Mouse (Mus musculus) retina, adult 2 months (tissue): ENCODE data around the gene Myt1l.

Experiments
- DNase-seq: peaks from one replicate; pipeline ENCODE4 v3.0.0-alpha.2; 2012; ENCODE audit warnings: low read depth, low spot score

Myt1l gene

DNA sequence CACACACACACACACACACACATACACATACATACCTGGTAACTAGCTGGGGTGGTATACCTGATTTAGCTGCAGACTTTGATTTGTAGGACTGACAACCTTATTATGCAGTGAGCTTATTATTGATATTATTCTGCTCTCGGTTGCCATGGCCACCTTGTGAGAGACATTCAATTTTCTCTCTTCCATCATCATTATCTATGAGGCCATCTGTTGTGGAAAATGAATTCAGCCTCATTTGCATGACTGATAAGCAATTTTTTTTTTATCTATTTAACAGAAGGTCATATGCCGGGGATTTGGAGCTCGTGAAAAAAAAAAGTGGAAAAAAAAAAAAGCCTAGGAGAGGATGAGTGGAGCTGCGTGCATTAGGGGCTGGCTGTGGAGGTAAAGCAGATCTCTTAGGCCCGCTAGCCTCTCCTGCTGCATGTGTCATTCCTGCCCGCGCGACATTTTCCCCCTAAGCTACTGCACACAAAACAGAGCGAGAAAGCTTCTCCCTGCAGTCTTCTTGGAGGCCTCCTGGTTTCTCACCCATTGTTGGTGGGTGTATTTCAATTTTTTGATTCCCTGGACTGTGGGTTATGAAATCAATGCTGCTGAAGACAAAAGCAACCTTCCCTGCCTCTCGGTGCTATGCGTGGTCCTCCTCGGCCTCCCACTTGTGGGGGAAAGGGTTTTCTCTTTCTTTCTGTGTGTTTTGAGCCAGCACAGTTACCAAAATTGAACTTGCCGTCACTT lies at the start of gene Myt1l:
Gene Myt1l, plus strand, starts transcription at position 354 of the 741 bp plus-strand sequence.
- no peak for DNase-seq

DNA sequence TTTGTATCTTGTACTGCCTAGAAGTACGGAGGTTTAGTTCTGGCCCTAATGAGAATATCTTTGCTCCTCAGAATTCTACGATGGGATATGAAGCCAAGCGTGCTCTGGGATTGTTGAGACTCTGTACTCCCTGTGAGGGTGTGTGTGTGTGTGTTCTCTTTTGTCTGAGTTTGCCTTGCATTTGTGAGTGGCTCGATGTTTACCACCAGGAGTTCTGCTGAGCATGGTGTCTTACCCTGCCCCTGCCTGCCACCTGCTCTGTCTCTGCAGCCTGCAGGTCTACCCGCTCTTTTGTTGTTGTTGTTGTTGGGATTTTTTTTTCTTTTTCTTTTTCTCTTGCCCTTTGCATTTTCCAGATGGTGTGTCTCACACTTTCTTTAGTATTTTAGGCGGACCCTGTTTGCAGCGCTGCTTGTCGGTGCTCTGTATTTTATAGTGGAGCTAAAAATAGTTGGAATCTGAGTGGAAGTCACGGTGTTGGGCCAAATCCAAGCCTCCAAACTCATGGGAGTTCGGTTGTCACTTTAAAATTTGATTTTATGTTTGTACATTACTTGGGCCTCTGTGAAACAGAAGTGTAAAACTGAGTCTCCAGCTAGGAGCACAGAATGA lies 41.7 kb upstream of the Myt1l start:
- no peak for DNase-seq

DNA sequence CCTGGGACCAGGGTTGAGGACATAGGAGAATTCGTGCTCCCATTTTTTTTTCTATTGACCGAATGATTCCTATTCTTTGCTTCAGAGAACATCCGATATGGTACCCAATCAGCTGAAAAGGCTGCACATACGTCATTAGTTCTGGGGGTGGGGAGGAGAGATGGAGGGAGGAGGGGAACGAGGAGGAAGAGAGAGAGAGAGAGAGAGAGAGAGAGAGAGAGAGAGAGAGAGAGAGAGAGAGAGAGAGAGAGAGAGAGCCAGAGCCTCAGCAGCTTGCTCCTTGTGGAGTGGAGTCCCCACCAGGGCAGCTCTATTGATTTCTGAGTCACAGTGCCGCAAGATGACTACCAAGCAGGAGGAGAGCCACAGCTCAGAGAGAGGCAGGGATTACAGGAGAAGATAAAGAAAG lies 1.9 kb upstream of the Myt1l start:
- DNase-seq: no peak

DNA sequence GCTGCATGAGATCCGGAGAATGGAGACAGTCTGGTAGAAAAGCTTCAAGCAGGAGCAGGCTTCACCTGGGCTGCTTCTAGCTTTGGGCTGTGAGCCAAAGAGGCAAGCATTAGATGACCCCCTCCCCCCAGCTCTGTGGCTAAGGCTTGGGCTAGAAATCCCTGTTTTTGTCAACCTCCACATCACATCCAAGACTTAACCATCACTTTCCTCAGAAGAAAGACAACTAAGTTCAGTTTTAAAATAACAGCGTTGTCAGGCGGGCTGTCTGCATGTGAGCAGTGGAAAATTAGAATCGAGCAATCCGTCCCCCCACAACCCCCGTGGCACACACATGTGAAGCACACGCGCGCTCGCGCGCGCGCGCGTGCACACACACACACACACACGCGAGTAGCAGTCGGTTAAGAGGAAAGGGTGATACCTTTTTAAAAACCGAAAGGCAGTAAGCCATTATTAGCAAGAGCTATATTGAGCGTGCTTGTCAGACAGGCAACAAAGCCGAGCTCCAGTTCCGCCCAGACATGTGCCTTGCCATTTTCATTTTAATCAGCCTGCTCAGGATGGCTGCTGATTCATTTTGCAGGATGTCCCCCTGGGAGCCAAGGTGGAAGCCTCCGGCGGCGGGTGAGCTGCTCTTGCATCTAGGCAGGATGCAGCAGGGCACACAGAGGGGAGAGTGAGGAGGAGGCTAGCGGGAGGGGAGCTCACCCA lies 979 bp upstream of the Myt1l start:
- DNase-seq: no peak

DNA sequence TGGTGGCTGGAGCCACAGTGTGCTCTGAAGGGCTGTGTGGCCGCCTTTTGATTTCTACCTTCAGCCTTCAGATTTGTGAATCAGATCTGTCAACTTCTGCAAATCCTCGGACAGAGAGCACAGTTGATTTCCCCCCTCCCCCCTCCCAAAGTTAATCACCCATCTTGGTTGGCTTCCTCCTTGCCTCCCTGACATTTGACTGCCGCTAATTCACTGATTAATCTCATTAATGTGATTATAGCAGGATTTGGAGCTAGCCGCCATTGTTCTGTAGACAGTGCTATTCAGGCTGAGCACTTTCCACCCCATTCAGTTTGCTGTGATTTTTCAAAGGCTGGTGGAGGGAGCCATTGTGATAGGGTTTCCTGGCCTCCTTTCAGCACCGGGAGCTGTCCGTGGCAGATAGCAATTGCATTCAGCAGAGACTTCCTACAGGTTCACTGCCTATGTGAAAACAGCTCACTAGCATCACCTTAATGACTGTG lies 2.1 kb downstream of the Myt1l start:
- DNase-seq: no peak

DNA sequence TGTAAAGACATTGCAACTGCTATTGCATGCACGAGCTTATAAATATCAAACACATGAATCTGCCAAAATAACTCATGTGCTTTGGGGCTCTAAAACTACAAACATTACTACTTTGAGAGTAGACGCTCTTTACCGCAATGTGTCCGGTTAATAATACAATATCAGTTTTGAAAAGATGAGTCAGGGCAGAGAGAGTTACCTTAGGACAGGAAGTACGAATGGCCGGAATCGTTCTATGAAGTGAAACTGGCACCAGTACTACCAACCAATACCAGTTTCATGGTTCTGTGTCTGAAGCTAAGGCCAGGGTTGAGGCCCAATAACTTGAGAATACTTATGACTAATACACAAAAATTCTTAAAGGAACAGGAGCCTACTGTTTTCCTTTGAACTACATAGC lies 2.6 kb downstream of the Myt1l start:
- no peak for DNase-seq

DNA sequence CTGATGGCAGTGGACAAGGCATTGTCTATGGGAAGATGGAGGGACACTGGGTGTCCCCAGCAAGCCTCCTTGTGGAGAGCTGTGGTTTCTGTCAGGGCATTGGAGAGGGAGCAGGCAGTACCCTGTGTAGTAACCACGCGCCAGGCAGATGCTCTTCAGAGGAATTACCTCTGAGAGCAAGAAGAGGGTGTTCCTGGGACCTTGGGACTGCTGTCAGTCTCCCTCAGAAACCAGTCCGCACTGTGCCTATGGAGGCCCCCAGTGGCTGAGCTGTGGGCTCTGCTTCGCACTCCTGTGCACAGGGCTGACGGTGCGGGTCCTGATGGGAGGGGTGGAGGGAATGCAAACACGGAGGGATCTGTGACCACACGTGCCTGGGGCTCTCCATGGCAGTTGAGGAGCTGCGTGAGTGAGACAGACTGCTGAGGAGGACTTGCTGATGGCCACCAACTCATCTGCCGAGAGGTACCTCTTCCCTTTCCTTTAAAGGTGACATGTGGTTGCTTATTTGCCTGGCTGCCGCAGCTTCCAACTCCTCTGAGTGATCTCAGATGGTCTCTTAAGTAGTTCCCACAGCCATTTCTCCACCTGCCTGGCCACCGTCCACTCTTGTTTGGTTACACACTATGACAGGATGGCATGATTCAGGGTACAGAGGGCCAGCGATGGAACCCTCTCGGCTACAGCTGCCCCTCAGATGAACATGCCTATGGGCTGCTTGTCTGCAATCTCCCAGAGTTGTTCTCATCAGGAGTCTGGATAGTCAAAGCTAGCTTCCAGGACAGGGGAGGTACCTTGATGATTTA lies 5.1 kb downstream of the Myt1l start:
- no peak for DNase-seq

DNA sequence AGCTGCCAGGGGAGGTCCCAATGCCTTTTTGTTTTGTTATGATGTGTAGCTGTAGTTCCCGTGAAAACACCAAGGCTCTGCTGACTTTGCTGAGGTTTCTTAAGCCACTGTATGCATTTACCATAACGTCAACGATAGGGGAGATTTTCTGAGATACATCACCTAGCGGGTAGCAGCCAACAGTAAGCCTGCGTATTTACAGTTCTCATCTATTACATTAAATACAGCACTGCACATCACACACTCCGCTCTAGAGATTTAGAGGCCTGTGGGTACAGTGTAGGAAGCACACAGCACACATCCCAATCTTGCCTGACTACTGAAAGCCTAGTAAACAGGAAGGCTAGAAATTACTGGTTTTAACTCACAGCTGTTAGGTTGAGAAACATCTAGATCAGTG lies 6.1 kb downstream of the Myt1l start:
- DNase-seq: no peak

DNA sequence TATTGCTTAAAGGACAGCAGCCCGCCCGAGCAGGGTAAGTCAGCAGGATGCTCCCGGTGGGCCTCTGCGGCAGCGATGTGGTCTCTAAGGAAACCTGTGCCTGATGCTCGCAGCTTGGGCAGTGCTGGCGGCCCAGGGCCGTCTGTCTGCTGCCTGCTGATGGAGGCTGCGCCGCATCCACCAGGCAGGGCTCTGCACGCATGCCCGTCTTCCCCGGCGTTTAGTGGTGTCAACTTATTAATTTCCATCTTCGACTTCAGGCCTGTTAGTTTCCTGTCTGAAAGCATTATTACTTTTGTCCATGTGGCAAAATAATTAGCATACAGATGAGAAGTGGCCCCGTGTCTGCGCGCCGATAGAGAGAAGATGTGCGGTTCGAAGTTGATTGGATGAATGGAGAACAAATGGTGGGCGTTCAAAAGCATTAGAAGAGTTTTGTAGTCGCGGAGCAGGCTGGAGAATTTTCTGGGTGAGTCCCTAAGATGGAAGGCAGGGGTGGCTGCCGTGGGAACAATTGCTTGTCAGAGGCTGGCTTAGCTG lies 6.6 kb downstream of the Myt1l start:
- no peak for DNase-seq

DNA sequence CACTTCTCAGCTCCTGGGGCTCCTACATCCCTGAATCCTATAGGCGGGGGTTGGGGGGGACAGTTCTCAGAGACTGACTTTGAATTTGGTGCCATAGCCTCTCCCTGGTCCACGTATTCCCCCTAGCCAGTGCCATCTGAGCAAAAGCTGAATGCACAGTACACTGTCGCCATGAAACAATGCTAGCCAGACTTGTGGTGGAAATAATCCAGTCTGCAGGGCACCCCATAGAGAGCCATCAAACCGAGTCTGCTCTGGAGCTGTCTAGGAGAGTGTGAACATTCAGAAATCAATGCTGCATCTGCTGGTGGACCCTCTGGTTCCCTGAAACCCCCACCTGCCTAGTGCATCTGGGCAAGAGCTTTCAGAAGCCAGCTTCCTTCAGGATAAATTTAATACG lies 9.7 kb downstream of the Myt1l start:
- DNase-seq: no peak

DNA sequence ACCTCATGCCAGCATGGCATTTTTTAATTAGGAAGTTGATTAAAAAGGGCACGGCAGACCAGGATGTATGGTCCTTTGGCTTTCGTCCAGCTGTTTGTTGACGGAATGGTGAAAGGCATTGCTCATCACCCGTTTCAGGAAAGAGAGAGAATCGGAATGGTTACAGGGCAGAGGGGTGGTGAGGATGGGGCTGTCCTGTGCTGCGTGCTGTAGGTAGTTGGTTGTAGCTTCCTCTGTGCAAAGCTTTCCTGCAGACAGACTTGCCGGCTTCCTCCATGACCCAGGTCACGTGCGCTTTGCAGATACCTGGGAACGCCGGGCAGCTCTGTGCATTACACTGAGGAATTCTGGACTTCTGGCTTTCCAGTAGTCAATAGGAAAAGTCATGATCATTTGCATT lies 10.3 kb downstream of the Myt1l start:
- no peak for DNase-seq

DNA sequence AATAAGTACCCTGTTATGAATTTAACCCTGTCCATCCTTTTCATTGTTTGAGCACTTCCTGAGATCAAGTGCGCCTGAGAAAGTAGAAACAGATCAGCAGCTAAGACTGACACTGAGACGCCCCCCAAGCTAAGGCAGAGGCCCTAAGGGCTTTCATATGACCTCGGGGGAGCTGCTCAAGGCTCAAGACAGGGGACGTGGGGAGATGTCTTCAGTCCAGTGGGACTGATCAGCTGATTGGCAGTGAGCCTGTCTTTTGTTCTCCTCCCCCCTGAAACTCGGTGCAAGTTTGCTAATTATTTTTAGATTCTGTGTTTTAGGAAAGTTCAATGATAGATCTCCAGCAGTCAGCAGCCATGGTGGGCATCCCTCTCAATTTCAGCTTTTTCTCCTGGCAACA lies 10.9 kb downstream of the Myt1l start:
- DNase-seq: no peak

DNA sequence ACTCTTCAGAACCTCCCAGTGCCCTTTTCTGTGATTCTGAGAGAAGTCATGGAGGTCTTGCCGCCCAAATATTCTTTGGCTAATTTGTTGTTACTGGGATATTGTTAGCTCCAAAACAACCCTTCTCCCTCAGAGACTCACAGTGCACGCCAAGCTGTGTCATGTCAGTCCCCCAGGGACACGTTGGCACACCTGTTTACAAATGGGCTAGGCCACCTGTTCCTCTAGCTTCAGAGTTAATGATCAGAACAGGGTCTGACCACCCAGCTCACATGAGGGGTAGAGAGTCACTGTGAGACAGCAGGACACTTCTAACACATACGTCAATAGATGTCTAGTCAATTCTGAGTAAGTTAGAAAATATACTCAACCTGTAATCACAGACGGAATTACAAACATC lies 12.6 kb downstream of the Myt1l start:
- DNase-seq: no peak

DNA sequence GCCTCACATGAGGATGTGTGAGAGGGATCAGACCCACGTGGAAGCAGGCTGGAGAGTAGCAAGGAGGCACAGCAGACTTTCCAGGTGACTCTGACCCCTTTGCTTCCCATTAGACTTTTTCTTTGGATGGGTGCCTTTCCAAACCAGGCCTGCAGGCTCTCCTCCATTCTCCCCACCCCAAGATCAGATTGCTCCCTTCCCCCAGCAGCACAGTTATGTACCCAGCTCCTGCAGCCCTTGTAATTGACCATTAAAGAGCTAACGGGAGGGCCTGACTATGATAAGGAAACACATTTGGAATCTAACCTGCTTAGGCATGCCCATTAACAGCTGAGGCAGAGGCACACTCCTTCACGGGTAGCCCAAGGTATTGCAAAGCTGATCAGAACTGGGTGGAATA lies 17.9 kb downstream of the Myt1l start:
- DNase-seq: no peak

DNA sequence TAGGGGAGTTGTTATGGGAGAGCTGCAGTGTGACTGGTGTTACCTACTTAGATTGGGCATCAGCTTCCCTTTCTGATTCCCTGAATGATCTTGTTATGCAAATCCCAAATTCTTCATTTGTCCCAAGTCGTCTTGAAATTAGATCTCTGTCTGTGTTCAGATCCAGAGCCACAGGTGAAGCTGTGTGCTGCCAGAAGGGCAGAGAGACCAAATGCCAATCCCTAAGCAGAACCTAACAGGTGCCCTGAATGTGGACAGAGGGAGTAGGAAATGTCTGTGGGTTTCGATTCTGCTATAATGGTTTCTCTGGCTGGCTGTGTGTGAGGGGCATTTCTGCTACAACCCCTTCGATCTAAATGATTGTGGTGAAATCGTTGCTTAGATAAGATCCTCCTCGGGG lies 18.9 kb downstream of the Myt1l start:
- no peak for DNase-seq

DNA sequence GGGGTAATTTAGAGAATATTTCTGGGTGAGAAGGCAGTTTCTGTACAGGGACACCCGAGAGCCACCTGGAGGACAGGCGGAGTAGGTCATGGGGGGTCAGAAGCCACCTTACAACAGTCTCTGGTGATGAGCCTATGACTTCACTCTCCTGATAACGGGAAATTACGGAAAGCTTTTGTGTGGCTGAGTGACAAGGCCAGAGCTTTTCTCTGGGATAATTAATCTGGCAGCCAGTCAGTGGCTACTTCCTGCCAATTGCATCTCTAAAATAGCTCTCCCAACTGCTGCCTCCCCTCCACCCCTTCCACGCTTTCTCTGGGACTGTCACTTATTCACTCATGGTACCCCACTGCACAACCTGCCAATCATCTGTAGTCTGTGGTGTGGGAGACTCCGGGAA lies 19.6 kb downstream of the Myt1l start:
- DNase-seq: no peak

DNA sequence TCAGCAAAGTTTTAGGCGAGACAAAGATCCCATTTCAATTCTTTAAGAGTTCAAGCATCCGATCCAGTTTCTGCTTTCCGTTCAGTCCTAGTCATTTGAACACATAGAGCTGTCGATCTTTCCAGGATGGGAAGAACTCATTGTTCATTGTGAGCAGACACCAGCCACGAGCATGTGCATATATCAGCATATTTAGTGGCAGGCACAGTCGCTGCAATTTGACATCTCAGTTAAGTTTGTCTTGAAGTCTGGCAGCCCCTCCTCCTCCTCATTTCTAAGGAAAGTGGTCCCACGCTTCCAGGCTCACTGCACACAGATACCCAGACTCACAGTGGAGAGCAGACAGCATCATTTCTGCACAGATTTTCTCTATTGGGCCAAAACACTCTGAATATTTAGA lies 25.0 kb downstream of the Myt1l start:
- no peak for DNase-seq

DNA sequence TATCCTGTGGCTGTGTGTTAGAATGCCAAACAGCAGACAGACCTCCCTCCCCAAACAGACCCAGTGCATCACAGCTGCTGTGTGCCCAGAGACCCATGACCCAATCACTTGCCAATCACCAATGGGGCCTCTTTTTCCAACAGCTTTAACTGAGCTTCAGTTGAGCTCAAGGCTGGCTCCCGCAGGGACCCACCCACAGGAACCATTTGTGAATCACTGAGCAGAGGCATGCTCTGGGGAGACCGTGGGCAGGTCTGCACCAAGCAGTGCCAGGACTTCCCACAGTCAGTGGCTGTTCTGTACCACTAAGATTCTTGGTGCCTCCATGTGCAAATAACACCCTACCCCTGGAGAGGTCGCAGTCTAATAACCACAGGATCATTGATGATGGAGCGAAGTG lies 27.5 kb downstream of the Myt1l start:
- no peak for DNase-seq

DNA sequence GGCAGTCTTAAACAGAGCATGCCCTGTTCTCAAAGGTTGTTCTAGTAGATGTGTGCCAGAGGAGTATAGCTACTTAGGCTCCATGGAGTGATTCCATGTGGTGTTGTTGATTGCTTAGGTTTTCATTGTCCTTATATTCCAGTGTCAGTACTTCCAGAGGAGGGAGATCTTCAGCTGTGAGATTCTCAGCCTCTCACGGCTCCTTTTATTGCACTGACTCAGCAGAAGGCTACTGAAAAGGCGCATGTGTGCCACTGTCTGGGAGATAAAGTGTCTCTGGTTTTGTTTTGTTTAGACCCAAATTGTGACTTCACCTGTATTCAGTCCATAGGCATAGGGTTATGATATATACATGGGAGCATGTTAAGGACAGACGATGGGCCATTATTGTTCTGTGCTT lies 28.2 kb downstream of the Myt1l start:
- no peak for DNase-seq

DNA sequence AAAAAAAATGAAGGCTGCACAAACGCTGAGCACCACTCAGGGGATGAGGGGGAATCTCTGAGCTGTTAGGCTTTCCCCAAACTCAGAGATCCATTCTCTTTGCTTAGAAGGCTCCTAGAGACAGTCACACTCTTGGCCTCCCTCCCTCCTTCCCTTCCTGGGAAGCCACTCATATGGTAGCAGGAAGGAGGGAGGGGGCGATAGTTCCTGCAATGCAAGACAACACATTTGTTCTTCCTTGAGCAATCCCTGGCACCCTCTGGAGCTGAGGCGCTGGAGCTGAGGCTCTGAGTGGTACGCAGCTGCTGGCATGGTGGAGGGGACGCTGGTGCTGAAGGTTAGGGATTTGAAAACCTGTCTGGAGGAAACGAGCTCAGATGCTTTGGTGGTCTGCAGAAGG lies 28.7 kb downstream of the Myt1l start:
- DNase-seq: no peak

DNA sequence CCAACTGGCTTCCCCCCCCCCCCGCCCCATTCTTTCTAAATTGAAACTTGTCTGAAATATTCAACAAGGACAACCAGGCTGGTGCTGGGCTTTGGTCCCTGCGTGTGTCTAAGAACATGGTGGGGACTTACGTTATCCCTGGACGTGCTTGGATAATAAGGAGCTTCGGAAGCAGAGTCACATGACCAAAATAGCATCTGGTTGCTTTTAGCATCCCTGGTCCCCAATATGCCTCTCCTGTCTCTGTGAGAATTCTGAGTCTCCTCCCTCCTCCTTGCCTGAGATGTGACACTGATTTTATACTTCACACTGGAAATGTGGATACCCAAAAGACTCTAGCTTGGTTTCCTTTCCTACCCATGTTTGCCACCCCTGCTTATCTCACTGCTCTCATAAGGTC lies 31.6 kb downstream of the Myt1l start:
- DNase-seq: no peak

DNA sequence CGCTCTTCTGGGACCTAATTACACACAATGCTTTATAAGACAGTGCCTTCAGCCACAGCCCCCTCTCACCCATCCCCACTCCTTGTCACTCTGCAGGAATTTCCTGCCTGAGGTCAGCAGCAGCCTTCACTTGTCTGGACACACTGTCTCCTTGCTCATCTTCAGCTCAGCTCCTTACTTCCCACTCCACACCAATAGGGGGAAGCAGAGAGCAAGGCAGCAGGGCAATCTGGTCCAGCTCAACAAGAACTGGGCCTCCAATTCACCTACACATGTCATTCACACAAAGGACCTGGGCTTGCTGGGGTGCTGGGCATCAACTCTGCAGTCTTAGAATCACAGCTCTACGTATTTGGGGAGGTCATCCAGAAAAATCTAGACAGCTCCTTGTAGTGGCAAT lies 33.0 kb downstream of the Myt1l start:
- no peak for DNase-seq
